Mouse (Mus musculus) WW6 (cell line): ENCODE data around the gene Srsf1.
"Not testable (repeated sequence)": the region's sequence is repeated elsewhere in the genome, so short reads cannot be mapped to it uniquely, and the experiment has no call there.

Source experiments
- DNase-seq: peaks from one replicate; pipeline ENCODE4 v3.0.0-alpha.2; 2013; ENCODE audit warnings: low read depth, low spot score

The Srsf1 gene

GRCm38 (mm10) chr11:88039066-88039465 is 8.1 kb upstream of the Srsf1 start:
- DNase-seq = no peak

GRCm38 (mm10) chr11:88044314-88044713 is 2.9 kb upstream of the Srsf1 start:
- no peak for DNase-seq

- not testable (repeated sequence) for DNase-seq
These were observed 2.0 kb upstream of the Srsf1 start for GRCm38 (mm10) chr11:88045159-88045558.

GRCm38 (mm10) chr11:88045878-88046277 is 1.3 kb upstream of the Srsf1 start:
- DNase-seq = no peak

- no peak for DNase-seq
These were observed 743 bp upstream of the Srsf1 start for GRCm38 (mm10) chr11:88046323-88046937.

GRCm38 (mm10) chr11:88047871-88048531 is 828 bp downstream of the Srsf1 start:
- DNase-seq = no peak

- DNase-seq = no peak
These were observed 1.9 kb downstream of the Srsf1 start for GRCm38 (mm10) chr11:88048961-88049670.

- no peak for DNase-seq
These were observed 2.6 kb downstream of the Srsf1 start for GRCm38 (mm10) chr11:88049732-88050131.

GRCm38 (mm10) chr11:88052638-88053037 is 5.5 kb downstream of the Srsf1 start:
- no peak for DNase-seq

- no peak for DNase-seq
These were observed 6.6 kb downstream of the Srsf1 start for GRCm38 (mm10) chr11:88053821-88054220.

GRCm38 (mm10) chr11:88054589-88054988 is 7.4 kb downstream of the Srsf1 start:
- no peak for DNase-seq

GRCm38 (mm10) chr11:88055777-88056176 is 8.6 kb downstream of the Srsf1 start:
- DNase-seq = no peak

- no peak for DNase-seq
These were observed 10.6 kb downstream of the Srsf1 start for GRCm38 (mm10) chr11:88057788-88058187.

GRCm38 (mm10) chr11:88059141-88059540 is 12.0 kb downstream of the Srsf1 start:
- DNase-seq = no peak

GRCm38 (mm10) chr11:88061892-88062625 is 14.9 kb downstream of the Srsf1 start:
- DNase-seq = no peak

GRCm38 (mm10) chr11:88065732-88066131 is 18.6 kb downstream of the Srsf1 start:
- no peak for DNase-seq

- no peak for DNase-seq
These were observed 20.0 kb downstream of the Srsf1 start for GRCm38 (mm10) chr11:88067191-88067585.

- no peak for DNase-seq
These were observed 20.6 kb downstream of the Srsf1 start, which contains the start of gene Vezf1 for GRCm38 (mm10) chr11:88067586-88068410. Gene Vezf1, plus strand, starts transcription at chr11:88068279.

- DNase-seq = no peak
These were observed 21.5 kb downstream of the Srsf1 start for GRCm38 (mm10) chr11:88068411-88069245.

GRCm38 (mm10) chr11:88069246-88069570 is 22.0 kb downstream of the Srsf1 start:
- DNase-seq = no peak
